Mouse (Mus musculus): Measurements from ENCODE around the gene Dph1. TPM values are rescaled to one million over a fixed set of nuclear protein-coding genes. Genes with fewer than 3 reads are reported as not detected.

Dph1 gene
- polyA plus RNA-seq, 1 experiment from 2014 or later: 23.7 TPM

GRCm38 (mm10) chr11:75203926-75204325 lies 12.9 kb upstream of the Dph1 start:
- Histone ChIP-seq H3K36me3 (ENCODE audit: control insufficient read depth, insufficient read depth, low read length) (no peaks in the 10 kb centered on the region), H3K27ac (replicated peaks in 1 of 2; ENCODE audit: control insufficient read depth in 1 of 2, insufficient read depth in 1 of 2, low read depth in 2 of 2, low read length in 2 of 2) (peak overlapping the region in 1 of 2 experiments; percentile 21; a peak in 1 of 4 replicates), H3K4me2 (ENCODE audit: low read length) (no peak overlapping the region), H3K9ac (ENCODE audit: low read length) (peak overlapping the region; percentile 21; the same call in 1 of the 2 replicates), H3K9me3 (ENCODE audit: control insufficient read depth, low read length) (no peaks in the 10 kb centered on the region), H3K4me3 (ENCODE audit: control insufficient read depth in 1 of 2, insufficient read depth in 1 of 2, low read depth in 1 of 2, low read length in 2 of 2) (no peak overlapping the region), H3K4me1 (ENCODE audit: control insufficient read depth in 2 of 2, insufficient read depth in 2 of 2, low read length in 2 of 2) (peaks cover 20 to 51% of the 10 kb centered on the region in 2 experiments), H3K27me3 (ENCODE audit: control insufficient read depth, insufficient read depth, low read length) (no peaks in the 10 kb centered on the region)
- WGBS: 68% methylated on average over 4 of the region's 4 CpGs
- no peak for ATAC-seq (ENCODE audit: insufficient number of reproducible peaks, insufficient read depth, low FRiP score, low read depth)

- Histone ChIP-seq H3K9ac (ENCODE audit: low read length) (peak overlapping the region; percentile 16; the same call in 1 of the 2 replicates), H3K4me1 (ENCODE audit: control insufficient read depth in 2 of 2, insufficient read depth in 2 of 2, low read length in 2 of 2) (peaks cover 19 to 44% of the 10 kb centered on the region in 2 experiments)
- no peak for ATAC-seq (ENCODE audit: insufficient number of reproducible peaks, insufficient read depth, low FRiP score, low read depth)
These were observed 10.7 kb upstream of the Dph1 start for GRCm38 (mm10) chr11:75201721-75202120.

GRCm38 (mm10) chr11:75200935-75201334 lies 9.9 kb upstream of the Dph1 start:
- Histone ChIP-seq H3K9me3 (ENCODE audit: control insufficient read depth, low read length) (no peaks in the 10 kb centered on the region), H3K9ac (ENCODE audit: low read length) (peak overlapping the region; percentile 16; the same call in 1 of the 2 replicates), H3K27me3 (ENCODE audit: control insufficient read depth, insufficient read depth, low read length) (peaks cover 8% of the 10 kb centered on the region), H3K4me2 (ENCODE audit: low read length) (no peak overlapping the region), H3K36me3 (ENCODE audit: control insufficient read depth, insufficient read depth, low read length) (no peaks in the 10 kb centered on the region), H3K27ac (replicated peaks in 1 of 2; ENCODE audit: control insufficient read depth in 1 of 2, insufficient read depth in 1 of 2, low read depth in 2 of 2, low read length in 2 of 2) (no peak overlapping the region; a peak in 1 of 4 replicates), H3K4me1 (ENCODE audit: control insufficient read depth in 2 of 2, insufficient read depth in 2 of 2, low read length in 2 of 2) (peaks cover 23 to 51% of the 10 kb centered on the region in 2 experiments), H3K4me3 (ENCODE audit: control insufficient read depth in 1 of 2, insufficient read depth in 1 of 2, low read depth in 1 of 2, low read length in 2 of 2) (no peak overlapping the region)
- 86% methylated on average over 12 of the region's 12 CpGs for WGBS
- ATAC-seq (ENCODE audit: insufficient number of reproducible peaks, insufficient read depth, low FRiP score, low read depth): no peak

More at GRCm38 (mm10) chr11:75201721-75202120, 10.7 kb upstream of the Dph1 start:
- Histone ChIP-seq H3K36me3 (ENCODE audit: control insufficient read depth, insufficient read depth, low read length) (no peaks in the 10 kb centered on the region), H3K27me3 (ENCODE audit: control insufficient read depth, insufficient read depth, low read length) (peaks cover 4% of the 10 kb centered on the region; the same call in 1 of the 2 replicates), H3K4me3 (ENCODE audit: control insufficient read depth in 1 of 2, insufficient read depth in 1 of 2, low read depth in 1 of 2, low read length in 2 of 2) (no peak overlapping the region), H3K27ac (replicated peaks in 1 of 2; ENCODE audit: control insufficient read depth in 1 of 2, insufficient read depth in 1 of 2, low read depth in 2 of 2, low read length in 2 of 2) (no peak overlapping the region; a peak in 1 of 4 replicates), H3K4me2 (ENCODE audit: low read length) (no peak overlapping the region), H3K9me3 (ENCODE audit: control insufficient read depth, low read length) (no peaks in the 10 kb centered on the region)
- 64% methylated on average over 8 of the region's 8 CpGs for WGBS

- WGBS: 79% methylated on average over 5 of the region's 5 CpGs
- H3K9me3 ChIP-seq (ENCODE audit: control insufficient read depth, low read length): no peaks in the 10 kb centered on the region
- peaks cover 23 to 53% of the 10 kb centered on the region in 2 experiments for H3K4me1 ChIP-seq (ENCODE audit: control insufficient read depth in 2 of 2, insufficient read depth in 2 of 2, low read length in 2 of 2)
- no peak overlapping the region for H3K4me2 ChIP-seq (ENCODE audit: low read length)
- no peaks in the 10 kb centered on the region for H3K36me3 ChIP-seq (ENCODE audit: control insufficient read depth, insufficient read depth, low read length)
- ATAC-seq (ENCODE audit: insufficient number of reproducible peaks, insufficient read depth, low FRiP score, low read depth): no peak
- no peak overlapping the region for H3K4me3 ChIP-seq (ENCODE audit: control insufficient read depth in 1 of 2, insufficient read depth in 1 of 2, low read depth in 1 of 2, low read length in 2 of 2)
- H3K27me3 ChIP-seq (ENCODE audit: control insufficient read depth, insufficient read depth, low read length): peaks cover 13% of the 10 kb centered on the region
- H3K9ac ChIP-seq (ENCODE audit: low read length): no peak overlapping the region
- no peak overlapping the region for H3K27ac ChIP-seq (replicated peaks in 1 of 2; ENCODE audit: control insufficient read depth in 1 of 2, insufficient read depth in 1 of 2, low read depth in 2 of 2, low read length in 2 of 2)
These were observed 8.9 kb upstream of the Dph1 start for GRCm38 (mm10) chr11:75199951-75200350.

GRCm38 (mm10) chr11:75198792-75199191 lies 7.8 kb upstream of the Dph1 start:
- Histone ChIP-seq H3K4me1 (ENCODE audit: control insufficient read depth in 2 of 2, insufficient read depth in 2 of 2, low read length in 2 of 2) (peaks cover 17 to 41% of the 10 kb centered on the region in 2 experiments; a peak in 3 of 4 replicates), H3K27me3 (ENCODE audit: control insufficient read depth, insufficient read depth, low read length) (peaks cover 23% of the 10 kb centered on the region), H3K4me3 (ENCODE audit: control insufficient read depth in 1 of 2, insufficient read depth in 1 of 2, low read depth in 1 of 2, low read length in 2 of 2) (no peak overlapping the region), H3K27ac (replicated peaks in 1 of 2; ENCODE audit: control insufficient read depth in 1 of 2, insufficient read depth in 1 of 2, low read depth in 2 of 2, low read length in 2 of 2) (no peak overlapping the region), H3K4me2 (ENCODE audit: low read length) (no peak overlapping the region), H3K36me3 (ENCODE audit: control insufficient read depth, insufficient read depth, low read length) (no peaks in the 10 kb centered on the region), H3K9me3 (ENCODE audit: control insufficient read depth, low read length) (no peaks in the 10 kb centered on the region), H3K9ac (ENCODE audit: low read length) (no peak overlapping the region)
- no peak for ATAC-seq (ENCODE audit: insufficient number of reproducible peaks, insufficient read depth, low FRiP score, low read depth)
- WGBS: 79% methylated on average over 4 of the region's 4 CpGs

- no peak overlapping the region for H3K4me2 ChIP-seq (ENCODE audit: low read length)
- peaks cover 26% of the 10 kb centered on the region for H3K27me3 ChIP-seq (ENCODE audit: control insufficient read depth, insufficient read depth, low read length)
- WGBS: 48% methylated on average over 7 of the region's 7 CpGs
- ATAC-seq (ENCODE audit: insufficient number of reproducible peaks, insufficient read depth, low FRiP score, low read depth): no peak
- H3K27ac ChIP-seq (replicated peaks in 1 of 2; ENCODE audit: control insufficient read depth in 1 of 2, insufficient read depth in 1 of 2, low read depth in 2 of 2, low read length in 2 of 2): no peak overlapping the region
- H3K4me1 ChIP-seq (ENCODE audit: control insufficient read depth in 2 of 2, insufficient read depth in 2 of 2, low read length in 2 of 2): peaks cover 15 to 38% of the 10 kb centered on the region in 2 experiments; a peak in 3 of 4 replicates
- H3K4me3 ChIP-seq (ENCODE audit: control insufficient read depth in 1 of 2, insufficient read depth in 1 of 2, low read depth in 1 of 2, low read length in 2 of 2): no peak overlapping the region
- H3K9ac ChIP-seq (ENCODE audit: low read length): no peak overlapping the region
- H3K9me3 ChIP-seq (ENCODE audit: control insufficient read depth, low read length): no peaks in the 10 kb centered on the region
- no peaks in the 10 kb centered on the region for H3K36me3 ChIP-seq (ENCODE audit: control insufficient read depth, insufficient read depth, low read length)
These were observed 6.9 kb upstream of the Dph1 start for GRCm38 (mm10) chr11:75197956-75198355.

- Histone ChIP-seq H3K9me3 (ENCODE audit: control insufficient read depth, low read length) (no peaks in the 10 kb centered on the region), H3K9ac (ENCODE audit: low read length) (no peak overlapping the region), H3K36me3 (ENCODE audit: control insufficient read depth, insufficient read depth, low read length) (no peaks in the 10 kb centered on the region), H3K4me2 (ENCODE audit: low read length) (peak overlapping the region; percentile 90; the same call in 1 of the 2 replicates), H3K4me3 (ENCODE audit: control insufficient read depth in 1 of 2, insufficient read depth in 1 of 2, low read depth in 1 of 2, low read length in 2 of 2) (no peak overlapping the region), H3K27me3 (ENCODE audit: control insufficient read depth, insufficient read depth, low read length) (peaks cover 26% of the 10 kb centered on the region), H3K4me1 (ENCODE audit: control insufficient read depth in 2 of 2, insufficient read depth in 2 of 2, low read length in 2 of 2) (peaks cover 18 to 39% of the 10 kb centered on the region in 2 experiments), H3K27ac (replicated peaks in 1 of 2; ENCODE audit: control insufficient read depth in 1 of 2, insufficient read depth in 1 of 2, low read depth in 2 of 2, low read length in 2 of 2) (no peak overlapping the region)
- WGBS: 75% methylated on average over 6 of the region's 6 CpGs
- ATAC-seq (ENCODE audit: insufficient number of reproducible peaks, insufficient read depth, low FRiP score, low read depth): no peak
These were observed 5.1 kb upstream of the Dph1 start for GRCm38 (mm10) chr11:75196131-75196530.
